Mouse (Mus musculus) ovary, adult 2 months (tissue): ENCODE results near the gene Retreg1. TPM values are rescaled to one million over a fixed set of nuclear protein-coding genes. Genes with fewer than 3 reads are reported as not detected.

Experiments
- polyA plus RNA-seq: library from polyadenylated mRNA; depleted of rRNA; stranded (reverse); fragments of >200 nt; gene quantifications from 2 replicates; pipeline ENCODE4 v1.2.3, GENCODE M21; 2012; rRNA removed

Retreg1 gene
- 4.8 and 5.1 TPM in 2 replicates for polyA plus RNA-seq

GRCm38 (mm10) chr15:25843086-25843991 is at the start of gene Retreg1:
TSS of gene Retreg1 (plus strand) at chr15:25843180.

GRCm38 (mm10) chr15:25984067-25984733 is 141.2 kb downstream of the Retreg1 start, which contains the start of gene Zfp622:
TSS of gene Zfp622 (plus strand) at chr15:25984366.

Other genes with a start within 250 kb of the Retreg1 start
- gene Myo10, start 220.7 kb upstream of the Retreg1 start, polyA plus RNA-seq = 65.4 and 86.9 TPM in 2 replicates
- gene Zfp622, start 141.2 kb downstream of the Retreg1 start, polyA plus RNA-seq = 22.4 and 35.8 TPM in 2 replicates